Mouse (Mus musculus): ENCODE measurements around the gene Ces2g.

The Ces2g gene

DNA sequence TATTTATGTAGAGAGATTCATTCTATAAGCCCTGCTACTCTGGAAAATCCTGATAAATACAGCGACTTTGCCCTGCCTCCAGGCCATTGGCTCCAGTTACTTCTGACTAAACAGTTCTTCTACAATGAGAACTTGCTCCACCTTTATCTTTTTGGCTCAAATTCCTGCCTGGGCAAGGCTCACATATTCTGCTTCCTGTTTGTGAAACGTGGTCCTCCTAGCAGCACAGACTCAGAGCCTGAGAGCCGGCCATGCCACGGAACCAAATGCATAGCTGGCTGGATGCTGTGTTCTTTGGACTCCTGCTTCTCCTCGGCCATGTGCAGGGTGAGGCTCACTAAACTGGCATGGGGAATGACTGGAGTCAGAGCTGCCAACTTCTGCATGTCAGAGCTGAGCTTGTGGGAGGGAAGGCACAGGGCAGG lies at the start of gene Ces2g:
Gene Ces2g, plus strand, starts transcription at position 182 of the 425 bp plus-strand sequence.
- peak; percentile 42 for DNase-seq (ENCODE audit: low read depth, low spot score)

DNA sequence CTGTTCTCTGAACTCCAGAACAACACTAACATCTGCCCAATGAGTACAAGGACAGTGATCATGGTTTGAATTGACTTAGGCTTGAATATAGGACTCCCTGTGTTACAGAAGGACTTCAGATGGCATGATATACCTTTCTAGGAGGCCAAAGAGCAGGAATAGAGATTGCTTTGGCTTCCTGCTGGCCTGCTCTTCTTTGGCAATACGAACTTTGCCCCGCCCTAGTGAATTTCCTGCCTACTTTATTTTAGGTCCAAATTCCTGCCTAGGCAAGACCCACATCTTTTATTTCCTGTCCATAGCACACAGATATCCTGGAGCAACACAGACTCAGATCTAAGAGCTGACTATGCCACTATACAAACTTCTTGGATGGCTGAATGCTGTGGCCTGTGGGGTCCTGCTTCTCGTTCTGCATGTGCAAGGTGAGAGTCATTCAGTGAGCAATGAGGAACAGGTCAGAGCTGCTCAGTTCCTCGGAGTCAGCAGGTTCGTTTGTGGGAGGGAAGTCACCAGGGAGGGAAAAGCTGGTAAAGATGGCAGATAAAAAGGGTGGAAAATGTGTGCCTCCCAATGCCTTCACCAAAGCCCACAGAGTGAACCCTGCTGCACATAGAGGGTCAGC lies 35.4 kb upstream of the Ces2g start, which contains the start of gene Ces2e:
Gene Ces2e, plus strand, starts transcription at position 289 of the 625 bp plus-strand sequence.
- DNase-seq (ENCODE audit: low read depth, low spot score): no peak

DNA sequence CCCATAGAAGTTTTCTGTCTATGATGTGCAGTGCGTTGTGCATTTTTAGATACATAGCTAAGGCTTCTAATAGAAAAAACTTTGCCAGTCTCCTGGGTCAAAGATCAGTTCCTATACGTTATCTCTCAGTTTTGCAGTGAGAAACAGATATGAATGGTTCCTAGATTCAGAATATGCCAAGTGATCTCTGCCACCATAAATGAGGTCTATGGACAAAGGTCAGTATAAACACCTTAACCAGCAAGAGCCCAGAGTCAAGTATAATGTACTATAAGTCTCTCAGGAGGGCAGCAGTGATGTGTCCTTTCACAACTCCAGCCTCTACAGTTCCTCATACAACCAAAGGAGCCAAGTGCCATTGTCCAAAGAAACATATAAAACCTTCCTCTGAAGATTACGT lies 34.2 kb upstream of the Ces2g start:
- DNase-seq (ENCODE audit: low read depth, low spot score): no peak

DNA sequence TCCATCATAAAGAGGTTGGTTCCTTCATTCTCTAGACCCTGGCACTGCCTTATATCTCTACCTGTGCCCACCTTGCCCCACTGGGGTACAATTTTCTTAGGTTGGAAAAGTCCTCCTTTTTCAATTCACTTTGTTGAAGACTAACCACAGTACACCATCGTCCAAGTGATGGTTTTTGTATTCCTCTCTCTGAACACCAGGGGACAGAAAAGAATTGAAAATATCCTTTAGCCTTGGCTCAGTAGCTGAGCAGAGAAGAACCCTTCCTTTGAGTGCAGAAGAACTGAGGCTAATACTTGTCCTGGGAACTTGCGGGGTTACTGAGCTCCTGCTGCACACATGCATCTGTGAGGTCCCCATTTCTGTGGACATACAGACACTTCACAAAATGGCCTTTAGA lies 16.9 kb upstream of the Ces2g start:
- DNase-seq (ENCODE audit: low read depth, low spot score): no peak

DNA sequence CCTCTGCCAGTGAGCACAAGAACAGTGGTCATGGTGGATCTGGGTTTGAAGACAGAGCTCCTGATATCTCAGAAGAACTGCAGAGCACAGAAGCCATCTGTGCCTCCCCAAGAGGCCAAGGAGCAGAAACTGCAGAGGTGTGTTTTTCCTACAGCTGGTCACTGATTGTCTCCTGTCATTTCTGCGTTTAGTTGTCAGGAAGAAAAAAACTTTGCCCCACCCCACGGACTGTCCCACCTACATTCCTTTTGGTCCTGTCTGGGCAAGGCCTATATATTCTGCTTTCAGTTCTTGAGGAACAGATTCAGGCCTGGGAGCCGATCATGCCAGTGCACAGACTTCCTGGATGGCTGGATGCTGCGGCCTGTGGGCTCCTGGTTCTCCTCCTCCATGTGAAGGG lies 14.5 kb upstream of the Ces2g start, which contains the start of gene Ces2f:
Gene Ces2f, plus strand, starts transcription at position 301 of the 400 bp plus-strand sequence.
- DNase-seq (ENCODE audit: low read depth, low spot score): no peak

DNA sequence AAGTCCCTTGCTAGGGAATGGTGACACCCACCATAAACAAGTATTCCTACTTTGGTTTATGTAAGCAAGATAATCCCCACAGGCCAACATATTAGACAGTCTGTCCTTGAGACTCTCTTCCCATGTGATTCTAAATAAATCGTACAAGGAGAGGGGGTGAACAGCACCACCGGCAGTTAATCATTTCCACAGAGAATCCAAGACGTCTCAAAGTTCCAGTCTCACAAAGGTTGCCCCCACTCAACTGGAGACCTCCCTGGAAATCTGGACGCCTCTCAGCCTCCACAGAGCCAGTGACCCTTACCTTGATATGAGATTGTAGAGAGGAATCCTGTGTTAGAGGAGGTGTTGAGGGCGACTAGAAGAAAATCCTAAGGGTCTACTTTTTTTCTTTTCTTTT lies 12.5 kb upstream of the Ces2g start:
- no peak for DNase-seq (ENCODE audit: low read depth, low spot score)

DNA sequence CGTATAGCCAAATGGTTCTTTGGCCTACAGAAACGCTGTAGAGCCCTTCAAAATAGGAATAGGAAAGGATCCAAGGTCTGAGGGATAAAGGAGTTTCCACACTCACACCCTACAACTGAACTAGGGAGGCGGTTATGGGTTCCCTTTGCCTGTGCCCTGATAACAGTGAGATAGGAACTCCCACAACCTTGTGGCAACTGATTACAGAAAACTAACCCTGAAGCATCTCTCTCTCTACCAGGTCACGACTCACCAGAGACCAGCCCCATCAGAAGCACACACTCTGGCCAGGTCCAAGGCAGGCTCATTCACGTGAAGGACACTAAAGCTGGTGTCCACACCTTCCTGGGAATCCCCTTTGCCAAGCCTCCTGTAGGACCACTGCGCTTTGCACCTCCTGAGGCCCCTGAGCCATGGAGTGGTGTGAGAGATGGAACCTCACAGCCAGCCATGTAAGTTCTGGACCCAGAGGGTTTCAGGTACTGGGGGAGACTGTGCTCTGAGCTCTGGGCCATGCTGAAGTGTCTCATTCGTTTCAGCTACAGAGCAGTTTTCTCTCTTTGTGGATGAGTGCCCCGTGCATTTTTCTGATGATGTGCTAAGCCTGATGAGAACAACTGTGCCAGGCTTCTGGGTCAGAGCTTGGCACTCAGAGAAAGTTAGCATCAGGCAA lies 847 bp downstream of the Ces2g start:
- peak; percentile 78 for DNase-seq (ENCODE audit: low read depth, low spot score)

DNA sequence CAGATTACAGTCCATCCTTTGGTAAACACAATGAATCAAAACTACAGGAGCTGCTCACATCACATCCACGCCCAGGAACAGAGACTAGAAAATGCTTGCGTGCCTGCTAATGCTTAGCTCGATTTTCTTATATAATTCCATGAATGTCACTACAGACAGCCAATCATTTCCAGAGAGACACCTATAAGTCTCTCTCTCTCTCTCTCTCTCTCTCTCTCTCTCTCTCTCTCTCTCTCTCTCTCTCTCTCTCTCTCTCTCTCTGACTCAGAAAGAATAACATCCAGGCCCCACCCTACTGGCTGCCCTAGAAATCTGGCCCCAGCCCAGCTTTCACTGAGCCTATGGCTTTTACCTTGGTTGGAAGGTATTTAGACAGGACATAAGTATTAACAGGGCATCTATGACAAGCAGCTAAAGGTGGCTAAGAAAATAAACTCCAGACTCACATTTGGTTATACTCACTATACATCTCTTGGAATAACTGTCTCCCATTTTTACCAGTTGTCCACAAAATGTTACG lies 1.9 kb downstream of the Ces2g start:
- DNase-seq (ENCODE audit: low read depth, low spot score): peak; percentile 35

DNA sequence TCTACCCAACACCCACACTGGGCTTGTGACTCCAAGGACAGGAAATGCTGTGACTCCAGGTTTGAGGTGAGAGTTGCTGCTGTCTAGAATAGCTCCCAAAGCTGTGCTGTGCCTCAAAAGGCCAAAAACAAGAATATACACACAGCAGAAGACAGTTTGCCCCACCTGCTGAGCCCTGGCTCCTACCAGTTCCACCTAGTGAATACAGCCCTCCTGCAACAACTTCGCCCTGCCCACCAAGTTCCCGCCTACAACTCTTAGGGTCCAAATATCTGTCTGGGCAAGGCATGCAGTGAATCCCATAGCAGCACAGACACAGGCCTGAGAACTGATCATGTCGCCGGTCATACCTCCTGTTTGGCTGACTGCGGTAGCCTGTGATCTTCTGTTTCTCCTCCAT lies 22.6 kb downstream of the Ces2g start:
- no peak for DNase-seq (ENCODE audit: low read depth, low spot score)

DNA sequence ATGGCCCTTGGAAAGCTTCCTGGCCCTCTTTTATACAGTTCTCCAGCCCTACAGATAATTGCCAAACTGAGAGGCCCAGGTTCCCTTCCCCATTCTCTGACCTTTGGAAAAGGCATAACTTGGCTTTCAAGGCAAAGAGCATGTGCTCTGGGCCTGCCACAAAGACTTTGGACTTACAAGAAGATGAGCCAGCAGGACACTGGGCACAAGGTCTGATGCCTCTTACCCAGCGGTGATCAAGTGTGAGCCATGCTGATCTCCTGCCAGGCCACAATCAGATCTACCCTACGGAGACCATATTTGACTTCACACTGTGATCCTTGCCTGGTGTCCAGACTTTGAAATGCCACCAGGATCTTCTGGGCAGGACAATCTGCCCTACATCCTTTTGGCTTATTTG lies 23.4 kb downstream of the Ces2g start:
- no peak for DNase-seq (ENCODE audit: low read depth, low spot score)

DNA sequence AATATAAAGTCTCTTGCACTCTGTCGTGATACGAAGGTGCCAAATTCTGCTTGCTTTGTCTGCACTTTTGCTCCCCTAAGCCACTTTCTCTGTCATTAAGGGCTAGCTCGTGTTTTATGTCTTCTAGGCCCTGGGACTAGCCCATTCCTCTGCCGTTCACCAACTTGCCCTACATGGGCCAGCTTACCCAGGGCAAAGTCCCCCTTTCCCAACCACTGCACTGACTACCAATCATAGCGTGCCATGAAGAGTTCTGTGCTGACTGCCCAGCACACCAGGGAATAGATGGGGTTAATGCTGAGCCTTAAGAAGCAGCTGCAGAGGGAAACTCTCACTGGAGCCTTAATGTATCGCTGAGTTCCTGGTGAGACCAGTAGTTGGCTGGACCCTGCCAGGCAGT lies 36.7 kb downstream of the Ces2g start:
- DNase-seq (ENCODE audit: low read depth, low spot score): no peak

DNA sequence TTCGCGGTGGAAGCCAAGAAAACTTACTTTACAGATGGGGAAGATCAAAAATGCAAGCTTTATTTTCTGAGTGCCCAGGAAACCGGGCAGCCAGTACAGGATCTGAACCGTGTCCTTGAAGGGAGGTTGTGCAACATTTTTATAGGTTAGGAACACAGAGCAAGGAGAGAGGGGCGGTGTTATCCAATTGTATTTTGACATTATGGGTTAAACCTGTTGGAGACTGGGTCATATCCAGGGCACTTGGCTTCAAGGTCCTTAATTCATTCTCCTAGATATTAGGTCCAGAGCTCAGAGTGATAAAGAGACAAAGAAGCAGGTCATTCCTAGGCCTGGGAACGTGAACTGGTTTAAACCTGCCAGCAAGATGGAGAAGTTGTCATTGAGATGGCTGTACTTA lies 37.7 kb downstream of the Ces2g start:
- no peak for DNase-seq (ENCODE audit: low read depth, low spot score)

DNA sequence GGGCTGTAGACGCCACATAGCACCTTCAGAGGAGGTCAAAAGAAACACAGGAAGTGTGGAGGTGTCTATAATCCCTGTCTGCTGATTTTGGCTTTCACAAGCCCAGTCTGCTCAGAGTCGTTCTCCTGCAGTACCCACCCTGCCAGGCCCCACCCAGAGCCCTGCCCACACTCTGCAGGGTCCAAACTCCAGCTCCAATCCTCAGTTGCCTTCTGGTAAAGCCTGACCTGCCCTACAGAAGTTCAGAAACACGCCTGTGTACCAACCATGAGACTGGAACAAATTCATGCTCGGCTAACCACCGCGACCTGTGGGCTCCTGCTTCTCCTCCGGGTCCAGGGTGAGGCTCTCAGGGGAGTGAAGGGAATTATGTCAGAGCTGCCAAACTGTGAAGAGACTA lies 39.1 kb downstream of the Ces2g start, which contains the start of gene Ces2h:
Gene Ces2h, plus strand, starts transcription at position 268 of the 400 bp plus-strand sequence.
- no peak for DNase-seq (ENCODE audit: low read depth, low spot score)

DNA sequence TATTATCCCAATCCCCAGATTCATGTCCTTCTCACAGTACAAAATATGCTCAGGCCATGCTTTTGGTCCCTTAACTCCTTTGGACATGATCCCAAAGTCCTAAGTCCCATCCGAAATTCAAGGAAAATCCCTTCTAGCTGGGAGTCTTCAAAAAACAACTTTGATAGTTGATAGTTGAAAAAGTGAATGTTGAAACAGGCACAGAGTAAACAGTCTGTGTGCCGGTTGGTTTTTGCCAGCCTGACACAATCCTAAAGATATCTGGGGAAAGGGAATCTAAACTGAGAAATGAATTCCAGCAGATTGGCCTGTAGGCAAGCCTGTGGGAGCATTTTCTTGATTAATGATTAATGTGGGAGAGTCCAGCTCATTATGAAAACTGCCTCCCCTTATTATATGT lies 48.5 kb downstream of the Ces2g start:
- no peak for DNase-seq (ENCODE audit: low read depth, low spot score)

DNA sequence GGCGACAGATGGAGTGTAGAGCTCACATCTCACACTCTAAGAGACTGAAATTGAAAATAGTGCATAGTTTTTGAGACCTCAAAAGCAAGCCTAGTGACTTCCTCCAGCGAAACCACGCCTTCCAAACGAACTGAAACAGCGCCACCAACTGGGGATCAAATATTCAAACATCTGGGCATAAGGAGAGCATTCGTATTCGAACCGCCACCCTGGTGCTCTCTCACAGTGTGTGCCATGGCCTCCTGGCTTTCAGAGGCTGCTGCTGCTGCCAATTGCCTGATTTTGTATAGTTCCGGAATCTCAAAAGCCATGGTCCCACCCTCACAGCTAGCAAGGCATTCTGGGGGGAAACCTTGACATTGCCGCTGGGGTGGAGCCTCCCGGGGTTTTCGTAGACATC lies 49.6 kb downstream of the Ces2g start:
- peak; percentile 8 for DNase-seq (ENCODE audit: low read depth, low spot score)

DNA sequence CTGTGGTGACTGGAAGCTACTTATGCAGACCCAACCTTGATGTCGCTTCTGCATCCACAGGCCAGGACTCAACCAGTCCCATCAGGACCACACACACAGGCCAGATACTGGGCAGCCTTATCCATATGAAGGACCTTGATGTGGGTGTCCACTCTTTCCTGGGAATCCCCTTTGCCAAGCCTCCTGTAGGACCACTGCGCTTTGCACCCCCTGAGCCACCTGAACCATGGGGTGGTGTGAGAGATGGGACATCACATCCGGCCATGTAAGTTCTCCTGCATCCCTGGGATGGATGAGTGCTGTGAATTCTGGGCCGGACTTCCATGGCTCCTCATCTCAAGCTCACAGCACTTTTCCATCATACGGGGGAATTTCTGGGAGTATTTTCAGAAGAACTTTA lies 52.9 kb downstream of the Ces2g start:
- no peak for DNase-seq (ENCODE audit: low read depth, low spot score)

Measured in c-Kit-negative CD71-positive TER-119-positive erythroid progenitor cells, embryonic 14.5 days (primary cell).